Mouse (Mus musculus): ENCODE data around the gene Ccdc142.

Gene Ccdc142

GRCm38 (mm10) chr6:83087926-83088260, 13.5 kb upstream of the Ccdc142 start:
- H3K4me1 ChIP-seq (replicated peaks; ENCODE audit: low read depth, low read length): peaks cover 30% of the 10 kb centered on the region
- H3K9me3 ChIP-seq (ENCODE audit: low read length): no peaks in the 10 kb centered on the region
- TF ChIP-seq NANOG (IDR thresholded peaks at IDR 0.05; ENCODE audit: borderline replicate concordance, low read length) (no peak), CTCF (conservative IDR thresholded peaks at IDR 0.05; ENCODE audit: low read length) (no peak), POU5F1 (IDR thresholded peaks at IDR 0.05; ENCODE audit: borderline replicate concordance, low read length) (no peak)
- peaks cover 90% of the 10 kb centered on the region for H3K27me3 ChIP-seq (ENCODE audit: insufficient read depth, low read length)
- peaks cover 1% of the 10 kb centered on the region; the same call in 1 of the 2 replicates for H3K36me3 ChIP-seq (ENCODE audit: insufficient read depth, low read length)
- peak overlapping the region; percentile 62 for H3K4me3 ChIP-seq (replicated peaks; ENCODE audit: low read length)

- H3K36me3 ChIP-seq (ENCODE audit: insufficient read depth, low read length): no peaks in the 10 kb centered on the region
- peaks cover 14% of the 10 kb centered on the region for H3K4me1 ChIP-seq (replicated peaks; ENCODE audit: low read depth, low read length)
- no peak for TF ChIP-seq POU5F1 (IDR thresholded peaks at IDR 0.05; ENCODE audit: borderline replicate concordance, low read length)
- TF ChIP-seq CTCF (conservative IDR thresholded peaks at IDR 0.05; ENCODE audit: low read length): no peak
- no peak for TF ChIP-seq NANOG (IDR thresholded peaks at IDR 0.05; ENCODE audit: borderline replicate concordance, low read length)
- peaks cover 64% of the 10 kb centered on the region for H3K27me3 ChIP-seq (ENCODE audit: insufficient read depth, low read length)
- H3K4me3 ChIP-seq (replicated peaks; ENCODE audit: low read length): no peak overlapping the region
- 0 out of 2 replicates have a peak, but pooled peaks cover 4% of the 10 kb centered on the region for H3K9me3 ChIP-seq (ENCODE audit: low read length)
Observed at GRCm38 (mm10) chr6:83092416-83093127, 8.8 kb upstream of the Ccdc142 start.

GRCm38 (mm10) chr6:83095968-83096367, 5.4 kb upstream of the Ccdc142 start:
- TF ChIP-seq POU5F1 (IDR thresholded peaks at IDR 0.05; ENCODE audit: borderline replicate concordance, low read length): no peak
- TF ChIP-seq CTCF (conservative IDR thresholded peaks at IDR 0.05; ENCODE audit: low read length): no peak
- no peak for TF ChIP-seq NANOG (IDR thresholded peaks at IDR 0.05; ENCODE audit: borderline replicate concordance, low read length)
- Histone ChIP-seq H3K9me3 (ENCODE audit: low read length) (0 out of 2 replicates have a peak, but pooled peaks cover 4% of the 10 kb centered on the region), H3K4me3 (replicated peaks; ENCODE audit: low read length) (no peak overlapping the region), H3K27me3 (ENCODE audit: insufficient read depth, low read length) (peaks cover 53% of the 10 kb centered on the region), H3K4me1 (replicated peaks; ENCODE audit: low read depth, low read length) (peaks cover 5% of the 10 kb centered on the region; the same call in 1 of the 2 replicates), H3K36me3 (ENCODE audit: insufficient read depth, low read length) (no peaks in the 10 kb centered on the region)

- Histone ChIP-seq H3K36me3 (ENCODE audit: insufficient read depth, low read length) (no peaks in the 10 kb centered on the region), H3K9me3 (ENCODE audit: low read length) (0 out of 2 replicates have a peak, but pooled peaks cover 4% of the 10 kb centered on the region), H3K4me3 (replicated peaks; ENCODE audit: low read length) (no peak overlapping the region), H3K4me1 (replicated peaks; ENCODE audit: low read depth, low read length) (peaks cover 23% of the 10 kb centered on the region), H3K27me3 (ENCODE audit: insufficient read depth, low read length) (peaks cover 55% of the 10 kb centered on the region)
- TF ChIP-seq CTCF (conservative IDR thresholded peaks at IDR 0.05; ENCODE audit: low read length) (no peak), NANOG (IDR thresholded peaks at IDR 0.05; ENCODE audit: borderline replicate concordance, low read length) (no peak), POU5F1 (IDR thresholded peaks at IDR 0.05; ENCODE audit: borderline replicate concordance, low read length) (no peak)
Observed at GRCm38 (mm10) chr6:83098411-83098810, 3.0 kb upstream of the Ccdc142 start.

GRCm38 (mm10) chr6:83101688-83102556, 521 bp downstream of the Ccdc142 start:
- H3K27me3 ChIP-seq (ENCODE audit: insufficient read depth, low read length): peaks cover 48% of the 10 kb centered on the region
- H3K4me3 ChIP-seq (replicated peaks; ENCODE audit: low read length): peak overlapping the region; percentile 94
- H3K4me1 ChIP-seq (replicated peaks; ENCODE audit: low read depth, low read length): peaks cover 24% of the 10 kb centered on the region
- H3K9me3 ChIP-seq (ENCODE audit: low read length): no peaks in the 10 kb centered on the region
- peaks cover 7% of the 10 kb centered on the region; the same call in 1 of the 2 replicates for H3K36me3 ChIP-seq (ENCODE audit: insufficient read depth, low read length)
- TF ChIP-seq CTCF (conservative IDR thresholded peaks at IDR 0.05; ENCODE audit: low read length): no peak

GRCm38 (mm10) chr6:83103130-83103650, 1.8 kb downstream of the Ccdc142 start:
- Histone ChIP-seq H3K4me3 (replicated peaks; ENCODE audit: low read length) (no peak overlapping the region), H3K4me1 (replicated peaks; ENCODE audit: low read depth, low read length) (peaks cover 36% of the 10 kb centered on the region), H3K36me3 (ENCODE audit: insufficient read depth, low read length) (peaks cover 13% of the 10 kb centered on the region; the same call in 1 of the 2 replicates), H3K27me3 (ENCODE audit: insufficient read depth, low read length) (peaks cover 44% of the 10 kb centered on the region), H3K9me3 (ENCODE audit: low read length) (no peaks in the 10 kb centered on the region)
- TF ChIP-seq CTCF (conservative IDR thresholded peaks at IDR 0.05; ENCODE audit: low read length) (no peak), POU5F1 (IDR thresholded peaks at IDR 0.05; ENCODE audit: borderline replicate concordance, low read length) (no peak), NANOG (IDR thresholded peaks at IDR 0.05; ENCODE audit: borderline replicate concordance, low read length) (no peak)

GRCm38 (mm10) chr6:83104158-83104557, 2.8 kb downstream of the Ccdc142 start:
- Histone ChIP-seq H3K4me3 (replicated peaks; ENCODE audit: low read length) (no peak overlapping the region), H3K4me1 (replicated peaks; ENCODE audit: low read depth, low read length) (peaks cover 41% of the 10 kb centered on the region), H3K27me3 (ENCODE audit: insufficient read depth, low read length) (peaks cover 37% of the 10 kb centered on the region), H3K36me3 (ENCODE audit: insufficient read depth, low read length) (peaks cover 13% of the 10 kb centered on the region; the same call in 1 of the 2 replicates), H3K9me3 (ENCODE audit: low read length) (no peaks in the 10 kb centered on the region)
- TF ChIP-seq CTCF (conservative IDR thresholded peaks at IDR 0.05; ENCODE audit: low read length): no peak

GRCm38 (mm10) chr6:83107566-83108400, 6.4 kb downstream of the Ccdc142 start:
- H3K4me1 ChIP-seq (replicated peaks; ENCODE audit: low read depth, low read length): peaks cover 38% of the 10 kb centered on the region
- H3K4me3 ChIP-seq (replicated peaks; ENCODE audit: low read length): peak overlapping the region; percentile 98
- H3K27me3 ChIP-seq (ENCODE audit: insufficient read depth, low read length): peaks cover 15% of the 10 kb centered on the region
- H3K36me3 ChIP-seq (ENCODE audit: insufficient read depth, low read length): peaks cover 25% of the 10 kb centered on the region
- no peak for TF ChIP-seq NANOG (IDR thresholded peaks at IDR 0.05; ENCODE audit: borderline replicate concordance, low read length)
- no peak for TF ChIP-seq POU5F1 (IDR thresholded peaks at IDR 0.05; ENCODE audit: borderline replicate concordance, low read length)
- peak; percentile 71 for TF ChIP-seq CTCF (conservative IDR thresholded peaks at IDR 0.05; ENCODE audit: low read length)
- no peaks in the 10 kb centered on the region for H3K9me3 ChIP-seq (ENCODE audit: low read length)

Measured in E14TG2a.4 (cell line).